Mouse (Mus musculus): ENCODE data around the gene Kif26b. TPM values are rescaled to one million over a fixed set of nuclear protein-coding genes. Genes with fewer than 3 reads are reported as not detected.

Kif26b gene
- polyA plus RNA-seq, 1 experiment = 0.04 TPM

- no peaks in the 10 kb centered on the region for H3K36me3 ChIP-seq (ENCODE audit: control insufficient read depth, insufficient read depth, low read length)
- no peak overlapping the region for H3K4me3 ChIP-seq (ENCODE audit: extremely low read depth, insufficient read depth, insufficient read length)
- H3K27ac ChIP-seq (ENCODE audit: insufficient read depth, low read length) = no peak overlapping the region
- H3K4me1 ChIP-seq (ENCODE audit: control insufficient read depth, insufficient read depth, insufficient read length) = no peaks in the 10 kb centered on the region
- TF ChIP-seq CTCF (IDR thresholded peaks at IDR 0.05; ENCODE audit: extremely low read depth, insufficient read depth, insufficient read length, insufficient replicate concordance) (no peak), POLR2A (IDR thresholded peaks at IDR 0.05; ENCODE audit: low read depth, low read length) (no peak)
- WGBS = 85% methylated on average over 11 of the region's 11 CpGs
- no peak for DNase-seq (ENCODE audit: low read depth in 1 of 2, low spot score in 2 of 2)
- H3K27me3 ChIP-seq (ENCODE audit: control insufficient read depth, insufficient read depth, low read length) = no peaks in the 10 kb centered on the region
Observed at GRCm38 (mm10) chr1:178799836-178800552, 271.1 kb downstream of the Kif26b start.

DNA sequence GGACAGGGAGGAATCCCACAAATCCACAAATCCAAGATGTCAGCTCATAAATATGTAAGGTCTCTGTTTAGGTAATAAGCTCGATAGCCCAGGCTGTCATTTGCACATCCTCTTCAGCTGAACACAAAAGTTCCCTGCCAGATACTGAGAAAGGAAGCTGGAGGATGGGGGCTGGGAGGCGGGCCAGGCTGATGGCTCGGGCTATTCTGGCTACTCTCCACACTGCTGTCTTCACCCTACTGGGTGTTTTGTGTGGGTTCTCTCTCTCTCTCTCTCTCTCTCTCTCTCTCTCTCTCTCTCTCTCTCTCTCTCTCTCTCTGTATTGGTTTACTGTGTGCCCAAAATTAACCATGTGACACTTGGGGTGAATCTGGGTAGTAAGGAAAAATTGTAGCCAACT lies 274.2 kb downstream of the Kif26b start:
- Histone ChIP-seq H3K4me3 (ENCODE audit: extremely low read depth, insufficient read depth, insufficient read length) (no peak overlapping the region), H3K4me1 (ENCODE audit: control insufficient read depth, insufficient read depth, insufficient read length) (no peaks in the 10 kb centered on the region), H3K27ac (ENCODE audit: insufficient read depth, low read length) (no peak overlapping the region), H3K36me3 (ENCODE audit: control insufficient read depth, insufficient read depth, low read length) (no peaks in the 10 kb centered on the region), H3K27me3 (ENCODE audit: control insufficient read depth, insufficient read depth, low read length) (no peaks in the 10 kb centered on the region)
- DNase-seq (ENCODE audit: low read depth in 1 of 2, low spot score in 2 of 2) = no peak
- 38% methylated on average over 3 of the region's 3 CpGs for WGBS
- TF ChIP-seq CTCF (IDR thresholded peaks at IDR 0.05; ENCODE audit: extremely low read depth, insufficient read depth, insufficient read length, insufficient replicate concordance) = no peak

DNA sequence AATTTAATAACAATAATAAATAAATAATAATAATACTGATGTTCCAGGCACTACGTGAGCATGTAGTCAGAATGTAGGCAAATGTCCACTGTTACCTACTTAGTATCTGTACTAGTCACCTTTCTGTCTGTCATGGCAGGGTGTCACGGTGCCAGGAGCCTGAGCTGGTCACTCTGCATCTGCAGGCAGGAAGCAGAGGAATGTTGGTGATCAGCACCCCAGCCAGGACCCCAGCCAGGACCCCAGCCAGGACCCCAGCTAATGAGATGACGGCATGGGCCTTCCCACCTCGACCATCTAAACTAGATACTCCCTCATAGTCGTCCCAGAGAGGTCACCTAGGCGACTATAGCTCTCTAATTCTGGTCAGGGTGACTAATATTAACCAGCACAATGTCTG lies 288.6 kb downstream of the Kif26b start:
- Histone ChIP-seq H3K36me3 (ENCODE audit: control insufficient read depth, insufficient read depth, low read length) (no peaks in the 10 kb centered on the region), H3K4me3 (ENCODE audit: extremely low read depth, insufficient read depth, insufficient read length) (no peak overlapping the region), H3K27me3 (ENCODE audit: control insufficient read depth, insufficient read depth, low read length) (no peaks in the 10 kb centered on the region), H3K27ac (ENCODE audit: insufficient read depth, low read length) (no peak overlapping the region), H3K4me1 (ENCODE audit: control insufficient read depth, insufficient read depth, insufficient read length) (no peaks in the 10 kb centered on the region)
- 83% methylated on average over 6 of the region's 6 CpGs for WGBS
- no peak for TF ChIP-seq POLR2A (IDR thresholded peaks at IDR 0.05; ENCODE audit: low read depth, low read length)
- no peak for TF ChIP-seq CTCF (IDR thresholded peaks at IDR 0.05; ENCODE audit: extremely low read depth, insufficient read depth, insufficient read length, insufficient replicate concordance)
- DNase-seq (ENCODE audit: low read depth in 1 of 2, low spot score in 2 of 2) = no peak

GRCm38 (mm10) chr1:178819060-178819459 lies 290.1 kb downstream of the Kif26b start:
- H3K4me1 ChIP-seq (ENCODE audit: control insufficient read depth, insufficient read depth, insufficient read length) = no peaks in the 10 kb centered on the region
- 90% methylated on average over 7 of the region's 7 CpGs for WGBS
- no peaks in the 10 kb centered on the region for H3K27me3 ChIP-seq (ENCODE audit: control insufficient read depth, insufficient read depth, low read length)
- no peak overlapping the region for H3K27ac ChIP-seq (ENCODE audit: insufficient read depth, low read length)
- H3K4me3 ChIP-seq (ENCODE audit: extremely low read depth, insufficient read depth, insufficient read length) = no peak overlapping the region
- no peak for TF ChIP-seq CTCF (IDR thresholded peaks at IDR 0.05; ENCODE audit: extremely low read depth, insufficient read depth, insufficient read length, insufficient replicate concordance)
- TF ChIP-seq POLR2A (IDR thresholded peaks at IDR 0.05; ENCODE audit: low read depth, low read length) = no peak
- no peak for DNase-seq (ENCODE audit: low read depth in 1 of 2, low spot score in 2 of 2)
- H3K36me3 ChIP-seq (ENCODE audit: control insufficient read depth, insufficient read depth, low read length) = no peaks in the 10 kb centered on the region

DNA sequence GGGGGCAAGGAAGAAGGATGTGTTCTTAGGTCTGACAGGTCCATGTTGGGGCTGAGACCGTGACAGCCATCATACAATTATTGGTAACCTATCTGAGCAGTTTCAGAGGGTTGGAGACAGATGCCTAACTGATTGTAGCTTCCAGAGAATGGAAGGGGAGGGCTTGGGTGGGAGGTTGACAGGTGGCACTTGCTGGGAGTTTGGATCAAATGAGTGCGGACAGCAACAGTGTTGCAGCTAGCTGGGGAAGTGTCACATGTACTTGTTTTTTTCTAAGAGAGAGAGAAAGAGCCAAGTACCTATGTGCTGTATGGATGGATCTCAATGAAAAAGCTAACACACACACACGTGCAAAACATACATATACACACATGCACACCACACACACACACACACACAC lies 291.2 kb downstream of the Kif26b start:
- H3K36me3 ChIP-seq (ENCODE audit: control insufficient read depth, insufficient read depth, low read length) = no peaks in the 10 kb centered on the region
- TF ChIP-seq CTCF (IDR thresholded peaks at IDR 0.05; ENCODE audit: extremely low read depth, insufficient read depth, insufficient read length, insufficient replicate concordance) = no peak
- no peak for TF ChIP-seq POLR2A (IDR thresholded peaks at IDR 0.05; ENCODE audit: low read depth, low read length)
- no peak overlapping the region for H3K27ac ChIP-seq (ENCODE audit: insufficient read depth, low read length)
- DNase-seq (ENCODE audit: low read depth in 1 of 2, low spot score in 2 of 2) = no peak
- 81% methylated on average over 3 of the region's 3 CpGs for WGBS
- H3K4me3 ChIP-seq (ENCODE audit: extremely low read depth, insufficient read depth, insufficient read length) = no peak overlapping the region
- H3K4me1 ChIP-seq (ENCODE audit: control insufficient read depth, insufficient read depth, insufficient read length) = no peaks in the 10 kb centered on the region
- no peaks in the 10 kb centered on the region for H3K27me3 ChIP-seq (ENCODE audit: control insufficient read depth, insufficient read depth, low read length)

- Histone ChIP-seq H3K27ac (ENCODE audit: insufficient read depth, low read length) (no peak overlapping the region), H3K27me3 (ENCODE audit: control insufficient read depth, insufficient read depth, low read length) (no peaks in the 10 kb centered on the region), H3K4me3 (ENCODE audit: extremely low read depth, insufficient read depth, insufficient read length) (no peak overlapping the region), H3K36me3 (ENCODE audit: control insufficient read depth, insufficient read depth, low read length) (no peaks in the 10 kb centered on the region), H3K4me1 (ENCODE audit: control insufficient read depth, insufficient read depth, insufficient read length) (no peaks in the 10 kb centered on the region)
- WGBS = 90% methylated on average over 14 of the region's 14 CpGs
- TF ChIP-seq POLR2A (IDR thresholded peaks at IDR 0.05; ENCODE audit: low read depth, low read length) = no peak
- no peak for TF ChIP-seq CTCF (IDR thresholded peaks at IDR 0.05; ENCODE audit: extremely low read depth, insufficient read depth, insufficient read length, insufficient replicate concordance)
- DNase-seq (ENCODE audit: low read depth in 1 of 2, low spot score in 2 of 2) = no peak
Observed at GRCm38 (mm10) chr1:178820556-178821435, 291.9 kb downstream of the Kif26b start.

DNA sequence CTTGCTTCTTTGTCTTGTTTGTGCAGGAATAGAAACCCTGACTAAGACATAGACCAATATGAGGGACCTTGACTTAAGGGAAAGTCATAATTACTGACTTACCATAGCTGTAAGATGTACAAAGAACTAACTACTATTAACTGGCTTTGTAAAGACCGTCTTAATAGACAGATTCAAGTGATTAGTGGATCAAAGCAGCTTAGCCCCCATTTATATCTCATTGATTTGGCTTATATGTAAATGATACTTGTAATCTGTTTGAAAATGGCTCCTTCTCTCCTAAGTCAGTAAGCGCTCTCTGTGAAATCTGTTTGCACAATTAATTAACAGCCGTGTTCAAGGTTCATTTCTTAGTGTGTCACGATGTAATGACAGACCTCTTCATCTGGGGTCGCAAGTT lies 295.9 kb downstream of the Kif26b start:
- H3K27ac ChIP-seq (ENCODE audit: insufficient read depth, low read length) = no peak overlapping the region
- H3K4me1 ChIP-seq (ENCODE audit: control insufficient read depth, insufficient read depth, insufficient read length) = no peaks in the 10 kb centered on the region
- TF ChIP-seq CTCF (IDR thresholded peaks at IDR 0.05; ENCODE audit: extremely low read depth, insufficient read depth, insufficient read length, insufficient replicate concordance) (no peak), POLR2A (IDR thresholded peaks at IDR 0.05; ENCODE audit: low read depth, low read length) (no peak)
- 89% methylated on average over 5 of the region's 5 CpGs for WGBS
- no peaks in the 10 kb centered on the region for H3K27me3 ChIP-seq (ENCODE audit: control insufficient read depth, insufficient read depth, low read length)
- H3K4me3 ChIP-seq (ENCODE audit: extremely low read depth, insufficient read depth, insufficient read length) = no peak overlapping the region
- DNase-seq (ENCODE audit: low read depth in 1 of 2, low spot score in 2 of 2) = no peak
- no peaks in the 10 kb centered on the region for H3K36me3 ChIP-seq (ENCODE audit: control insufficient read depth, insufficient read depth, low read length)
